Mouse (Mus musculus) CD4-positive, CD25-positive, alpha-beta regulatory T cell, adult 2 months (primary cell): ENCODE measurements around the gene Rpf1.

Source experiments
- DNase-seq: peaks from one replicate; pipeline ENCODE4 v3.0.0-alpha.2; 2012; ENCODE audit warnings: low read depth, low spot score

Rpf1 gene

GRCm38 (mm10) chr3:146520798-146521651 is at the start of gene Rpf1:
TSS of gene Rpf1 (minus strand) at chr3:146521429.
- peak; percentile 94 for DNase-seq

GRCm38 (mm10) chr3:146570939-146571338 is 49.7 kb upstream of the Rpf1 start:
- DNase-seq = no peak

- DNase-seq = no peak
Measured at GRCm38 (mm10) chr3:146570148-146570782, 49.0 kb upstream of the Rpf1 start, which contains the start of gene Uox. TSS of gene Uox (plus strand) at chr3:146570426.

GRCm38 (mm10) chr3:146569594-146569993 is 48.4 kb upstream of the Rpf1 start:
- no peak for DNase-seq

GRCm38 (mm10) chr3:146567884-146568530 is 46.8 kb upstream of the Rpf1 start:
- DNase-seq = no peak

- DNase-seq = no peak
Measured at GRCm38 (mm10) chr3:146567366-146567765, 46.1 kb upstream of the Rpf1 start.

- DNase-seq = no peak
Measured at GRCm38 (mm10) chr3:146565065-146565411, 43.8 kb upstream of the Rpf1 start.

GRCm38 (mm10) chr3:146564268-146565064 is 43.2 kb upstream of the Rpf1 start:
- peak; percentile 88 for DNase-seq

GRCm38 (mm10) chr3:146562936-146563335 is 41.7 kb upstream of the Rpf1 start:
- DNase-seq = no peak

GRCm38 (mm10) chr3:146557507-146557906 is 36.3 kb upstream of the Rpf1 start:
- no peak for DNase-seq

- peak; percentile 21 for DNase-seq
Measured at GRCm38 (mm10) chr3:146556567-146556966, 35.3 kb upstream of the Rpf1 start.

GRCm38 (mm10) chr3:146554816-146555215 is 33.6 kb upstream of the Rpf1 start:
- DNase-seq = no peak

- DNase-seq = no peak
Measured at GRCm38 (mm10) chr3:146543632-146544031, 22.4 kb upstream of the Rpf1 start.

GRCm38 (mm10) chr3:146540521-146541273 is 19.5 kb upstream of the Rpf1 start:
- no peak for DNase-seq

- DNase-seq = no peak
Measured at GRCm38 (mm10) chr3:146534986-146535385, 13.8 kb upstream of the Rpf1 start.

GRCm38 (mm10) chr3:146528335-146528734 is 7.1 kb upstream of the Rpf1 start:
- DNase-seq = no peak

GRCm38 (mm10) chr3:146521652-146522020 is 407 bp upstream of the Rpf1 start:
- no peak for DNase-seq

GRCm38 (mm10) chr3:146520226-146520797 is 917 bp downstream of the Rpf1 start:
- no peak for DNase-seq

GRCm38 (mm10) chr3:146506711-146507110 is 14.5 kb downstream of the Rpf1 start:
- no peak for DNase-seq

GRCm38 (mm10) chr3:146501601-146502123 is 19.6 kb downstream of the Rpf1 start:
- no peak for DNase-seq
